Mouse (Mus musculus) lung, postnatal 0 days (tissue): ENCODE results near the gene Rara.

ENCODE experiments used
- CTCF ChIP-seq: IDR thresholded peaks from 2 replicates; pipeline ENCODE4 v1.5.1; 2016; ENCODE audit warnings: antibody characterized with exemption, mild to moderate bottlenecking
- EP300 ChIP-seq: IDR thresholded peaks from 2 replicates; pipeline ENCODE4 v1.6.1; 2016; ENCODE audit warnings: antibody characterized with exemption, mild to moderate bottlenecking, control low read depth

DNA sequence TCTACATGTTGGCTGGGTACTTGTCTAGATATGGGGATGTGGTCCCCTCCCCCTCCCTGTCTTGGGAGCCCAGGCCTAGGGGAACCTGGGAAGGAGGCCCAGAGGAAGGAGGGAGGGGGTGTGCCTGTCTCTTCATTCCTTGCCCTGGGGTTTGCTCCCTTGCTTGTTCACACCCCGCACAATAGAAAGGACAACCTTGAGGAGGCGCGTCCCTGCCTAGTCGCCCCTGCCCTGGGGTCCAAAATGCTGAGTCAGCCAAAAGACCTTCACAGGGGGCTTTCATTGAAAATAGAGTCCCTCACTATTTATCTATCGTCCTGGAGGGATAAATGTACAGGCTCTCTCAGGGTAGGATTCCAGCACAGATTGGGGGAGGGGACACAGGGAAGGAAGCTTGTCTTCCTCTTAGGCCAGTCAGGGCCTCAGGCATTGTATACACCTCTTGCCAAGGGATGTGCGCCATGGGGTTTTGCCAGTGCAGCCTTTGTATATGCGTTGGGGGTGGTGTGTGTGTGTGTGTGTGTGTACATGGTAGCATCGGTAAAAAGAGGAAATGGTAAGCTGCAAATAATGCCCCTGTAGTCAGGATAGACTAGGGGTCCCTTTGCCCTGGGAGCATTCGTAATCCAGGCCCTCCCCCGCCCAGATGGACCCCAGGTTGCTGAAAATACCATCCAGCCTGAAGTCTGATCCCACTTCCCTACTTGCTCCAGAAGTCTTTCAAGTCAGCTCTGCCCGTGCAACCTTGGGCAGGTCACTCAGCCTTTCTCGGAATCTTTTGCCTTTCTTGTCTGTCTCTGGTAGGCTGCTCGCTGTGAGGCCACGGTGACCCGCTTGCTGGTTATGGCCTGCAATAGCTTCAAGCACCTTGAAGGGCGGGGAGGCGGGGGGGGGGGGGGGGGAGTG, 27.4 kb downstream of the Rara start:
- TF ChIP-seq CTCF (no peak), EP300 (0 out of 2 replicates have a peak, but pooled peaks have one; percentile 22)
